Mouse (Mus musculus) MEL (cell line): ENCODE measurements at regions not wholly inside any gene's neighbourhood (a gene's known extent, or its start where the extent isn't known, plus 50 kb on each side); places are given as distances from the start of the nearest gene placed in this dataset.

Source experiments
- CHD2 ChIP-seq: IDR thresholded peaks from 2 replicates; pipeline ENCODE4 v1.6.1; 2011; ENCODE audit warnings: low read length, improper control_type of control experiment
- CTCF ChIP-seq, 3 experiments: IDR thresholded peaks in 2 of 3; conservative IDR thresholded peaks in 1 of 3; 2 replicates each; pipeline ENCODE4 v1.5.1; 2011 to 2012; ENCODE audit warnings: low read length in 3 of 3, low read depth in 2 of 3, mild to moderate bottlenecking in 2 of 3, improper control_type of control experiment in 1 of 3, inconsistent platforms in 1 of 3, mixed read lengths in 1 of 3, moderate library complexity in 1 of 3; ENCODE audit not compliant: control insufficient read depth in 1 of 3, insufficient read depth in 1 of 3, poor library complexity in 1 of 3, severe bottlenecking in 1 of 3
- GATA1 ChIP-seq: IDR thresholded peaks from 2 replicates; pipeline ENCODE4 v1.6.1; 2011; ENCODE audit warnings: low read depth, low read length, improper control_type of control experiment
- MAX ChIP-seq: IDR thresholded peaks from 2 replicates; pipeline ENCODE4 v1.6.1; 2011; ENCODE audit warnings: low read length, improper control_type of control experiment
- RCOR1 ChIP-seq: IDR thresholded peaks from 2 replicates; pipeline ENCODE4 v1.6.1; 2012; ENCODE audit warnings: low read depth, mild to moderate bottlenecking, inconsistent platforms, low read length, improper control_type of control experiment
- ZKSCAN1 ChIP-seq: IDR thresholded peaks from 2 replicates; pipeline ENCODE4 v1.6.1; 2012; ENCODE audit warnings: low read depth, mild to moderate bottlenecking, inconsistent platforms, low read length, improper control_type of control experiment, moderate library complexity

GRCm38 (mm10) chr12:117365181-117365580 lies 151.1 kb upstream of the Rapgef5 start:
- no peak for TF ChIP-seq CHD2
- no peak for TF ChIP-seq MAX
- TF ChIP-seq GATA1 = no peak
- TF ChIP-seq RCOR1 = no peak
- TF ChIP-seq CTCF (IDR thresholded peaks at IDR 0.05 in 2 of 3, conservative IDR thresholded peaks at IDR 0.05 in 1 of 3; ENCODE audit: control insufficient read depth in 1 of 3, insufficient read depth in 1 of 3, low read depth in 2 of 3, low read length in 3 of 3, poor library complexity in 1 of 3, severe bottlenecking in 1 of 3) = no peak
- TF ChIP-seq ZKSCAN1 = no peak
